Mouse (Mus musculus): ENCODE data around the gene Mup12.
"Not testable (repeated sequence)": the region's sequence is repeated elsewhere in the genome, so short reads cannot be mapped to it uniquely, and the experiment has no call there.

Mup12 gene

GRCm38 (mm10) chr4:60741226-60741625 is at the start of gene Mup12:
TSS of gene Mup12 (minus strand) at chr4:60741326.
- DNase-seq (ENCODE audit: extremely low spot score, low read depth, low spot score): not testable (repeated sequence)
